Mouse (Mus musculus): ENCODE measurements at regions not wholly inside any gene's neighbourhood (a gene's known extent, or its start where the extent isn't known, plus 50 kb on each side); places are given as distances from the start of the nearest gene placed in this dataset.

DNA sequence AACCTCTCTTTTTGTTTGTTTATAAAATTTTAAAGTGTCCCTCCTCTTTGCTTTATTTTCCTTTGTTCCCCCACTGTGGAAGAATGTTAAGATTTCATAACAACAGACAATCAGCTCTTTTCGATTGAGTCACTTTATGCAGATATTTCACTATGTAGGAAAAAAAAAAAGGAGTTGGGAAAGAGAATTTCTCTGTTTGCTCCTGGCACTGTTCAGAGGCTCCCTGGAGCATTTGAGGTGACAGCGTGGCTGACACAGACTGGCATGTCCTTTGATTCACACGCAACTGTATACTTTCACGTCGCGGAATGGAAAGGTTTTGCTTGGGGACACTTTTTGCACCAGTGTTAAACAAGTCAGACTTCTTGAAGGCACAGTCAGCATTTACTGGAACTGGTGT, 572.9 kb downstream of the Synb start:
- H3K27me3 ChIP-seq (ENCODE audit: control insufficient read depth, insufficient read depth, low read length) = no peaks in the 10 kb centered on the region
- WGBS = 50% methylated on average over 6 of the region's 6 CpGs

DNA sequence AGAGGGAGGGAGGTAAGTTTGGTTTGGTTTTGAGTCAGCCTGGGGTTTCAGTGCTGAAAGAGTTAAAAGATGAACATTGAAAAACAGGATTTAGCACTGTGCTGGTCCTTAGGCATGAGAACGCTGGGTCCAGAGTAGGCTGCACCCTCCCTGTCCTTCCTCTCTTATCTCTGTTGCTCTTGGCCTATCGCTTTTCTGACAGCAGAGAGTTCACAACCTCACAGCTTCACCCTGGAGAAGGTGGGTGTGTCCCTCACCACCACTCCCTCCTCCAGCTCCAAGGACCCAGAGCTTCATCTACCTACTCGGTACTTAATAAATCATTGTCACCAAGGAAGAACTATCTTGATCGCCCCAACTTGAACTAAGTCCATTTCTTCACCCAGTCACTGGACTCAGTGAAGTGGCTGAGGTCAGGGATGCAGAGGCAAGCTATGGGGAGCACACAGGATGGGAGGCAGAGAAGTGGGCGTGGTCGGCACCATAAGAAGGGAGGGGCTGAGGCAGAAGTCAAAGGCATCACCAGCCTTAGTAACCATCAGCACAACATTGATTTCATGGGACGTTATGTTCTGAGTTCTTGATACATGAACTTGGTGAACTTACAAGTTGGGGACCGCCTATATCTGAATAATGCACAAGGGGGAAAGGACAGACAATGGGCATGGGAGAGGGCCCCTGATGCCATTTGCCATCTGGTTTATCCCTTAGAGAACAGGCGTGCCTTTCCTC, 574.5 kb downstream of the Synb start:
- Histone ChIP-seq H3K27ac (replicated peaks in 1 of 2; ENCODE audit: control insufficient read depth in 1 of 2, insufficient read depth in 1 of 2, low read depth in 2 of 2, low read length in 2 of 2) (no peak overlapping the region), H3K4me1 (ENCODE audit: control insufficient read depth in 2 of 2, insufficient read depth in 2 of 2, low read length in 2 of 2) (no peaks in the 10 kb centered on the region), H3K9ac (ENCODE audit: low read length) (no peak overlapping the region), H3K36me3 (ENCODE audit: control insufficient read depth, insufficient read depth, low read length) (no peaks in the 10 kb centered on the region), H3K27me3 (ENCODE audit: control insufficient read depth, insufficient read depth, low read length) (no peaks in the 10 kb centered on the region), H3K4me3 (ENCODE audit: control insufficient read depth in 1 of 2, insufficient read depth in 1 of 2, low read depth in 1 of 2, low read length in 2 of 2) (no peak overlapping the region), H3K9me3 (ENCODE audit: control insufficient read depth, low read length) (no peaks in the 10 kb centered on the region), H3K4me2 (ENCODE audit: low read length) (no peak overlapping the region)
- WGBS = 55% methylated on average over 9 of the region's 9 CpGs
- 0 out of 2 replicates have a peak, but pooled peaks have one; percentile 43 for ATAC-seq (ENCODE audit: insufficient number of reproducible peaks, insufficient read depth, low FRiP score, low read depth)

More for the DNA sequence above, 572.9 kb downstream of the Synb start:
- no peak for ATAC-seq (ENCODE audit: insufficient number of reproducible peaks, insufficient read depth, low FRiP score, low read depth)
- no peaks in the 10 kb centered on the region for H3K9me3 ChIP-seq (ENCODE audit: control insufficient read depth, low read length)
- H3K27ac ChIP-seq (replicated peaks in 1 of 2; ENCODE audit: control insufficient read depth in 1 of 2, insufficient read depth in 1 of 2, low read depth in 2 of 2, low read length in 2 of 2) = no peak overlapping the region
- no peak overlapping the region for H3K4me2 ChIP-seq (ENCODE audit: low read length)
- H3K4me1 ChIP-seq (ENCODE audit: control insufficient read depth in 2 of 2, insufficient read depth in 2 of 2, low read length in 2 of 2) = no peaks in the 10 kb centered on the region
- H3K4me3 ChIP-seq (ENCODE audit: control insufficient read depth in 1 of 2, insufficient read depth in 1 of 2, low read depth in 1 of 2, low read length in 2 of 2) = no peak overlapping the region
- no peaks in the 10 kb centered on the region for H3K36me3 ChIP-seq (ENCODE audit: control insufficient read depth, insufficient read depth, low read length)
- no peak overlapping the region for H3K9ac ChIP-seq (ENCODE audit: low read length)

- H3K36me3 ChIP-seq (ENCODE audit: control insufficient read depth, insufficient read depth, low read length) = no peaks in the 10 kb centered on the region
- H3K4me2 ChIP-seq (ENCODE audit: low read length) = no peak overlapping the region
- no peak overlapping the region for H3K9ac ChIP-seq (ENCODE audit: low read length)
- ATAC-seq (ENCODE audit: insufficient number of reproducible peaks, insufficient read depth, low FRiP score, low read depth) = no peak
- whole genome bisulfite sequencing = 72% methylated on average over 6 of the region's 6 CpGs
- no peaks in the 10 kb centered on the region for H3K4me1 ChIP-seq (ENCODE audit: control insufficient read depth in 2 of 2, insufficient read depth in 2 of 2, low read length in 2 of 2)
- no peaks in the 10 kb centered on the region for H3K9me3 ChIP-seq (ENCODE audit: control insufficient read depth, low read length)
- no peak overlapping the region for H3K4me3 ChIP-seq (ENCODE audit: control insufficient read depth in 1 of 2, insufficient read depth in 1 of 2, low read depth in 1 of 2, low read length in 2 of 2)
- no peak overlapping the region for H3K27ac ChIP-seq (replicated peaks in 1 of 2; ENCODE audit: control insufficient read depth in 1 of 2, insufficient read depth in 1 of 2, low read depth in 2 of 2, low read length in 2 of 2)
- H3K27me3 ChIP-seq (ENCODE audit: control insufficient read depth, insufficient read depth, low read length) = no peaks in the 10 kb centered on the region
These were observed 575.3 kb downstream of the Synb start for GRCm38 (mm10) chr14:68718846-68719245.
